In genomic region chr13:18809465-18809864, GRCm38 (mm10) we compare ENCODE assay signal across 11 mouse cellular contexts.
A peak's percentile ranks its signal among the peaks of the same experiment; 100 is the strongest.
DNase-seq lines count a peak whose midpoint lies in the region; ATAC-seq lines count a peak whose summit lies in the region.
"Had no signal": no experiment of that assay in that cellular context is flagged by ENCODE, and none has a peak within 500 bp of the region (broad histone marks: within the 10 kb centered on the region; RNA-seq: fewer than 3 reads in every experiment).

No protein-coding gene starts in this region.

- no peak overlapping the region for H3K4me3 ChIP-seq in forebrain, embryonic 13.5 days
- H3K4me3 ChIP-seq in forebrain, embryonic 10.5 days = no peak overlapping the region
- H3K4me3 ChIP-seq in midbrain, embryonic 12.5 days = no peak overlapping the region
- H3K4me3 ChIP-seq in midbrain, embryonic 10.5 days = no peak overlapping the region
- H3K4me3 ChIP-seq in midbrain, embryonic 15.5 days = no peak overlapping the region
- H3K4me3 ChIP-seq: heart, adult 2 months; limb, embryonic 13.5 days; liver, embryonic 13.5 days; megakaryocyte, embryonic 14.5 days had no signal

- 68% methylated on average over 4 of the region's 4 CpGs for WGBS in forebrain, embryonic 13.5 days
- 89% methylated on average over 4 of the region's 4 CpGs for whole genome bisulfite sequencing in forebrain, embryonic 10.5 days
- 74% methylated on average over 4 of the region's 4 CpGs for WGBS in midbrain, embryonic 12.5 days
- 78% methylated on average over 4 of the region's 4 CpGs for whole genome bisulfite sequencing in midbrain, embryonic 10.5 days
- WGBS in midbrain, embryonic 15.5 days = 75% methylated on average over 4 of the region's 4 CpGs

- no peak for DNase-seq in forebrain, embryonic 10.5 days (ENCODE audit: extremely low spot score, low spot score)
- DNase-seq in midbrain, embryonic 10.5 days (ENCODE audit: low spot score) = no peak
- DNase-seq in c-Kit-positive CD71-positive TER-119-positive erythroid progenitor cells, embryonic 14.5 days (ENCODE audit: low spot score) = no peak
- no peak for DNase-seq in heart, adult 9 months (ENCODE audit: low spot score in 2 of 2)
- DNase-seq: liver, embryonic 13.5 days had no signal

- H3K4me2 ChIP-seq in forebrain, embryonic 13.5 days = no peak overlapping the region
- no peak overlapping the region for H3K4me2 ChIP-seq in midbrain, embryonic 12.5 days (replicated peaks)
- H3K4me2 ChIP-seq in midbrain, embryonic 15.5 days = no peak overlapping the region
- H3K4me2 ChIP-seq: limb, embryonic 13.5 days; liver, embryonic 13.5 days had no signal

- H3K36me3 ChIP-seq in forebrain, embryonic 13.5 days (ENCODE audit: poor library complexity, severe bottlenecking) = peaks cover 5% of the 10 kb centered on the region
- 0 out of 2 replicates have a peak, but pooled peaks cover 3% of the 10 kb centered on the region for H3K36me3 ChIP-seq in forebrain, embryonic 10.5 days (replicated peaks)
- 0 out of 2 replicates have a peak, but pooled peaks cover 7% of the 10 kb centered on the region for H3K36me3 ChIP-seq in midbrain, embryonic 12.5 days
- peaks cover 5% of the 10 kb centered on the region for H3K36me3 ChIP-seq in midbrain, embryonic 10.5 days
- no peaks in the 10 kb centered on the region; the same call in 1 of the 2 replicates for H3K36me3 ChIP-seq in midbrain, embryonic 15.5 days (replicated peaks)

- H3K27me3 ChIP-seq in forebrain, embryonic 13.5 days = no peaks in the 10 kb centered on the region
- no peaks in the 10 kb centered on the region for H3K27me3 ChIP-seq in forebrain, embryonic 10.5 days (ENCODE audit: poor library complexity, severe bottlenecking)
- no peaks in the 10 kb centered on the region for H3K27me3 ChIP-seq in midbrain, embryonic 12.5 days
- H3K27me3 ChIP-seq in midbrain, embryonic 10.5 days (ENCODE audit: low read depth, poor library complexity, severe bottlenecking) = no peaks in the 10 kb centered on the region
- H3K27me3 ChIP-seq in midbrain, embryonic 15.5 days (replicated peaks) = no peaks in the 10 kb centered on the region
- H3K27me3 ChIP-seq: limb, embryonic 13.5 days; liver, embryonic 13.5 days; megakaryocyte, embryonic 14.5 days had no signal

- peak; percentile 41 for ATAC-seq in forebrain, embryonic 13.5 days
- peak; percentile 62; the same call in 1 of the 2 replicates for ATAC-seq in midbrain, embryonic 12.5 days (ENCODE audit: low FRiP score, low read depth)
- peak; percentile 64; the same call in 1 of the 2 replicates for ATAC-seq in midbrain, embryonic 15.5 days (replicated peaks)

- H3K4me1 ChIP-seq in forebrain, embryonic 13.5 days = peaks cover 3% of the 10 kb centered on the region
- no peaks in the 10 kb centered on the region for H3K4me1 ChIP-seq in forebrain, embryonic 10.5 days
- no peaks in the 10 kb centered on the region for H3K4me1 ChIP-seq in midbrain, embryonic 12.5 days
- no peaks in the 10 kb centered on the region for H3K4me1 ChIP-seq in midbrain, embryonic 10.5 days
- 0 out of 2 replicates have a peak, but pooled peaks cover 3% of the 10 kb centered on the region for H3K4me1 ChIP-seq in midbrain, embryonic 15.5 days
- H3K4me1 ChIP-seq: limb, embryonic 13.5 days; liver, embryonic 13.5 days had no signal

- H3K27ac ChIP-seq in forebrain, embryonic 13.5 days = no peak overlapping the region
- no peak overlapping the region for H3K27ac ChIP-seq in forebrain, embryonic 10.5 days
- no peak overlapping the region for H3K27ac ChIP-seq in midbrain, embryonic 12.5 days (replicated peaks)
- H3K27ac ChIP-seq in midbrain, embryonic 10.5 days (replicated peaks) = no peak overlapping the region
- no peak overlapping the region for H3K27ac ChIP-seq in midbrain, embryonic 15.5 days
- H3K27ac ChIP-seq: heart, adult 2 months; limb, embryonic 13.5 days; liver, embryonic 13.5 days had no signal

- no peaks in the 10 kb centered on the region for H3K9me3 ChIP-seq in forebrain, embryonic 13.5 days (replicated peaks)
- no peaks in the 10 kb centered on the region for H3K9me3 ChIP-seq in forebrain, embryonic 10.5 days
- H3K9me3 ChIP-seq in midbrain, embryonic 12.5 days = no peaks in the 10 kb centered on the region
- no peaks in the 10 kb centered on the region for H3K9me3 ChIP-seq in midbrain, embryonic 10.5 days (replicated peaks)
- no peaks in the 10 kb centered on the region for H3K9me3 ChIP-seq in midbrain, embryonic 15.5 days
- H3K9me3 ChIP-seq: limb, embryonic 13.5 days; liver, embryonic 13.5 days; megakaryocyte, embryonic 14.5 days had no signal

- H3K9ac ChIP-seq in forebrain, embryonic 13.5 days = 0 out of 2 replicates have a peak overlapping the region, but pooled peaks have one; percentile 26
- H3K9ac ChIP-seq in midbrain, embryonic 12.5 days (replicated peaks) = no peak overlapping the region
- H3K9ac ChIP-seq in midbrain, embryonic 15.5 days = no peak overlapping the region
- H3K9ac ChIP-seq: liver, embryonic 13.5 days had no signal
